Mouse (Mus musculus) effector memory CD4-positive, alpha-beta T cell, adult 7 months (primary cell): ENCODE measurements around the gene Rbm3. TPM values are rescaled to one million over a fixed set of nuclear protein-coding genes. Genes with fewer than 3 reads are reported as not detected.

Experiments used
- polyA plus RNA-seq: library from polyadenylated mRNA; unstranded; fragments of 100-300 nt; shearing (Covaris generic); gene quantifications from one replicate; pipeline ENCODE4 v1.2.1, GENCODE M21; 2017

Rbm3 gene
- 857 TPM for polyA plus RNA-seq

DNA sequence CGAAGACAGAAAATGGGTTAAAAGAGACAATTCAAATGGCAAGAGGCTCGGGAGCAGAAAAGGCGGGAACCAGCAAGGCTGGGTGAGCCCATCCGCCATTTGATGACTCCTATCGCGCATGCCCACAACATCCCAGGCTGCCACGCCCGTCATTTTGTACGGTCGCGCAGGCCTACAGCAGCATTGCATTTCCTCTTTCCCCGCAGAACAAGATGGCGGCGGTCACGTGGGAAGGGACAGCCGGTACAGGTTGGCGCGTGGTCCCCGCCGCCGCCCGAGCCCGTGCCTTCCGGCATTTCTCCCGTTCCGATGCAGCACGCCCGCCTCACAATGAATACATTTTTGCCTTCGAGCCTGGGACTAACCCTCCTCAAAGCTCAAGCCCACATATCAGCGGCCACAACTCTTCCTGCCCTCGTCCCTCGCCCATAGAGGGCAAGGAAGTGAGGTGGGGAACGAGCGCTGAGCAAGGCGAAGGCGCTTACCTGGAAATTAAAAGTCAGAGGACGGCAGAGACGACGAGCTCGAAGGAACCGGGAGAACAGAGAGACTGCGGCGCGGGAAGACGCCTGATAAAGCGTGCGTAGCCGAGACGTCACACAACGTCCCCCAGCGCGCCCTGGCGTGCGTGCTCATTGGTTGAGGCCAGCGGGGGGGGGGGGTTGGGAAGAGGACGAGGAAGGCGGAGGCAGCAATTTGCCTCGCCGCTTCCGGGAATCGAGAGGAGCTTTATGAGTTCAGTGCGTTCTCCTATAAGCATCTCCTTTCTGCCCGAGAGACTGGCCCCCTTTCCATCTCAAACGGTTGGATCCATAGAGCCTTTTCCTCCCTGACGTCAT lies at the start of gene Rbm3:
Gene Rbm3 (minus strand): TSS at position 728 of the 839 bp plus-strand sequence.

GRCm38 (mm10) chrX:8193419-8193723 lies 47.7 kb upstream of the Rbm3 start, which contains the start of gene Ebp:
TSS of gene Ebp (minus strand) at chrX:8193512.

DNA sequence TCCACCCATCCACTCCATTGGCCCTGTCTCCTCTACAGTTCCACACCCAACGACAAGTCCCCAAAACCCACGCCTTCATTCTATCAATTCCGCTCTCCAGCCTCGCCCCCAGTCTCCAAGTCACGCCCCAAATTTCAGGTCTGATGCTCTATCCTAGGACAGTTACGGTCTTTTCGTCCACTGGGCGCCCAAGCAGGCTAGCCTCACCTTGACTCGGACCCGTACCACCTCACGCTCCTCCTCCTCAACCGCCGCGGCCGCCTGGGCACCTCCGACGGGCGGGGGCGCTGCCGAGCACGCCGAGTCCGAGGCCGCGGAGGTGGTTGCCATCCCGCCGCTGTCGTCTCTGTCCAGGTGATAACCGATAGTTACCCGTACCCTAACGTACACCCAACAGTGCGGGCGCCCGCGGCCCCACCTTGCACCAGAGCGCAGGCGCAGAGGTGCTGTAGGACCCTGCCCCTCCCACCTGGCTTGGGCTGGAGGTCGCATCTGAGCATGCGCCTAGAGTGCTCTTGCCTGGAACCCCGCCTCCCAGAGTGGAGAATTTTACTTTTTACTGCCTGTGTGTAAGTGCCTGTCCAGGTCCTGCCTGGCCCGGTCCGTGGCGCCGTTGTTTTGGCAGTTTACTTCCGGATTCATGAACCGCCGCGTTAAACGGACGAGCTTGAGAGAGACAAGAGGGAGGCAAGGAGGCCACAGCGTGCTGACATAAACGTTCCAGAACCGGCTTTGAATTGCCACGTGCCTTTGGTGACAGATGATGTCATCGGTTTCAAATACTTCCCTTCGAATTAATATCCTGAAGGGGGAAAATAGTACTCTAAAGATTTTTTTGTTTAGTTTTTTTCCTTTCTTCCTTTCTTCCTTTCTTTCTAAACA lies 30.1 kb upstream of the Rbm3 start, which contains the start of gene Tbc1d25:
Gene Tbc1d25 (minus strand): TSS at position 678 of the 882 bp plus-strand sequence.

GRCm38 (mm10) chrX:8132017-8132976 lies 13.4 kb downstream of the Rbm3 start, which contains the start of gene Wdr13:
TSS of gene Wdr13 (minus strand) at chrX:8132892.

GRCm38 (mm10) chrX:8090346-8090953 lies 55.2 kb downstream of the Rbm3 start, which contains the start of gene Was:
TSS of gene Was (minus strand) at chrX:8090498.

Other genes with a start within 250 kb of the Rbm3 start
- gene Pqbp1, start 246.6 kb downstream of the Rbm3 start, polyA plus RNA-seq, result 158 TPM
- gene Timm17b, start 246.5 kb downstream of the Rbm3 start, polyA plus RNA-seq, result 93.8 TPM
- not detected for gene Gm10491, start 238.0 kb downstream of the Rbm3 start, polyA plus RNA-seq
- gene Gm10490, start 236.3 kb downstream of the Rbm3 start, polyA plus RNA-seq, result not detected
- not detected for gene Pcsk1n, start 226.1 kb downstream of the Rbm3 start, polyA plus RNA-seq
- gene Eras, start 217.3 kb downstream of the Rbm3 start, polyA plus RNA-seq, result not detected
- gene Hdac6, start 198.0 kb downstream of the Rbm3 start, polyA plus RNA-seq, result 15.1 TPM
- gene Gata1, start 167.8 kb downstream of the Rbm3 start, polyA plus RNA-seq, result not detected
- not detected for gene Glod5, start 127.4 kb downstream of the Rbm3 start, polyA plus RNA-seq
- gene Suv39h1, start 71.1 kb downstream of the Rbm3 start, polyA plus RNA-seq, result 28.2 TPM
- gene Was, start 55.4 kb downstream of the Rbm3 start, polyA plus RNA-seq, result 33.1 TPM
- gene Wdr13, start 13.0 kb downstream of the Rbm3 start, polyA plus RNA-seq, result 23.0 TPM
- gene Tbc1d25, start 30.3 kb upstream of the Rbm3 start, polyA plus RNA-seq, result 30.2 TPM
- gene Ebp, start 47.6 kb upstream of the Rbm3 start, polyA plus RNA-seq, result 58.8 TPM
- not detected for gene Porcn, start 60.6 kb upstream of the Rbm3 start, polyA plus RNA-seq
- 12.5 TPM for gene Ftsj1, start 106.5 kb upstream of the Rbm3 start, polyA plus RNA-seq
- gene Slc38a5, start 125.3 kb upstream of the Rbm3 start, polyA plus RNA-seq, result not detected
- not detected for gene Ssxb10, start 181.5 kb upstream of the Rbm3 start, polyA plus RNA-seq
- gene Ssxb9, start 221.1 kb upstream of the Rbm3 start, polyA plus RNA-seq, result not detected